ENCODE assay signal across 13 mouse cellular contexts in genomic region chr19:21805305-21805704, GRCm38 (mm10). TPM values are rescaled to one million over a fixed set of nuclear protein-coding genes. Genes with fewer than 3 reads are reported as not detected.
DNase-seq lines count a peak whose midpoint lies in the region; ATAC-seq and TF ChIP-seq lines count a peak whose summit lies in the region.
"Had no signal": no experiment of that assay in that cellular context is flagged by ENCODE, and none has a peak within 500 bp of the region (broad histone marks: within the 10 kb centered on the region; RNA-seq: fewer than 3 reads in every experiment).

No protein-coding gene starts in this region.

- H3K4me3 ChIP-seq in heart, postnatal 0 days (ENCODE audit: low read depth, low read length), result no peak overlapping the region
- no peak overlapping the region for H3K4me3 ChIP-seq in stomach, embryonic 16.5 days (replicated peaks; ENCODE audit: low read length)
- H3K4me3 ChIP-seq in midbrain, embryonic 14.5 days (replicated peaks; ENCODE audit: low read depth, low read length), result no peak overlapping the region
- H3K4me3 ChIP-seq: erythroblast, embryonic 14.5 days; lung, embryonic 15.5 days had no signal

- no peak for TF ChIP-seq CTCF in heart, postnatal 0 days (IDR thresholded peaks at IDR 0.05; ENCODE audit: low read depth)

- WGBS in heart, postnatal 0 days, result 56% methylated on average over 3 of the region's 3 CpGs
- 54% methylated on average over 3 of the region's 3 CpGs for WGBS in stomach, embryonic 16.5 days
- 92% methylated on average over 3 of the region's 3 CpGs for WGBS in midbrain, embryonic 14.5 days

- intact Hi-C loops in heart, postnatal 36 days (cut with DNase I), result loop anchor here (1.0 to 2.0 kb wide), 2 partner anchors 77 to 138 kb away; no protein-coding TSS in a partner anchor

- no peak for DNase-seq in heart, postnatal 0 days (ENCODE audit: low spot score)
- no peak for DNase-seq in heart, postnatal 36 days
- peak; percentile 79 for DNase-seq in right cerebral cortex, adult 18-20 months
- DNase-seq in right cerebral cortex, postnatal 10 days (ENCODE audit: low spot score in 2 of 2), result no peak
- DNase-seq in cerebellum, postnatal 36 days, result peak; percentile 42 to 65
- no peak for DNase-seq in spleen, postnatal 4 days (ENCODE audit: low spot score in 2 of 2)
- no peak for DNase-seq in midbrain, embryonic 14.5 days
- DNase-seq: thymus, adult 18-20 months had no signal

- peak; percentile 36; the same call in 1 of the 2 replicates for ATAC-seq in heart, postnatal 0 days (ENCODE audit: insufficient read depth, low read depth)
- peak; percentile 64 for ATAC-seq in stomach, embryonic 16.5 days (ENCODE audit: insufficient read depth, low FRiP score)
- ATAC-seq in midbrain, embryonic 14.5 days (ENCODE audit: low FRiP score, low TSS enrichment), result no peak
- ATAC-seq: hindbrain, postnatal 0 days had no signal

- no peak for TF ChIP-seq EP300 in heart, postnatal 0 days (IDR thresholded peaks at IDR 0.05; ENCODE audit: low read depth)

- H3K4me2 ChIP-seq in heart, postnatal 0 days (ENCODE audit: low read depth, low read length), result no peak overlapping the region
- H3K4me2 ChIP-seq in stomach, embryonic 16.5 days (ENCODE audit: low read depth, low read length), result no peak overlapping the region
- H3K4me2 ChIP-seq in midbrain, embryonic 14.5 days (ENCODE audit: low read length), result no peak overlapping the region
- H3K4me2 ChIP-seq: lung, embryonic 15.5 days had no signal

- no peaks in the 10 kb centered on the region for H3K27me3 ChIP-seq in heart, postnatal 0 days (ENCODE audit: control insufficient read depth, insufficient read depth, low read length)
- H3K27me3 ChIP-seq in stomach, embryonic 16.5 days (ENCODE audit: control insufficient read depth, insufficient read depth, low read length), result no peaks in the 10 kb centered on the region
- H3K27me3 ChIP-seq in midbrain, embryonic 14.5 days (ENCODE audit: control insufficient read depth, insufficient read depth, low read length), result no peaks in the 10 kb centered on the region
- H3K27me3 ChIP-seq: CH12.LX; lung, embryonic 15.5 days had no signal

- H3K36me3 ChIP-seq in heart, postnatal 0 days (replicated peaks; ENCODE audit: control insufficient read depth, insufficient read depth, low read length), result peaks cover 94% of the 10 kb centered on the region
- H3K36me3 ChIP-seq in stomach, embryonic 16.5 days (ENCODE audit: control insufficient read depth, insufficient read depth, low read length), result peaks cover 15% of the 10 kb centered on the region
- peaks cover 89% of the 10 kb centered on the region for H3K36me3 ChIP-seq in midbrain, embryonic 14.5 days (ENCODE audit: control insufficient read depth, insufficient read depth, low read length)

- no peaks in the 10 kb centered on the region for H3K4me1 ChIP-seq in heart, postnatal 0 days (ENCODE audit: control insufficient read depth, insufficient read depth)
- no peaks in the 10 kb centered on the region for H3K4me1 ChIP-seq in stomach, embryonic 16.5 days (ENCODE audit: control insufficient read depth, insufficient read depth, low read length)
- no peaks in the 10 kb centered on the region; the same call in 1 of the 2 replicates for H3K4me1 ChIP-seq in midbrain, embryonic 14.5 days (ENCODE audit: control insufficient read depth, insufficient read depth, low read length)
- H3K4me1 ChIP-seq: lung, embryonic 15.5 days had no signal

- H3K27ac ChIP-seq in heart, postnatal 0 days (ENCODE audit: low read depth), result no peak overlapping the region
- H3K27ac ChIP-seq in stomach, embryonic 16.5 days (ENCODE audit: low read length), result no peak overlapping the region
- H3K27ac ChIP-seq in midbrain, embryonic 14.5 days (replicated peaks; ENCODE audit: low read depth, low read length), result no peak overlapping the region
- H3K27ac ChIP-seq: hindbrain, postnatal 0 days had no signal

- no peak overlapping the region for H3K9ac ChIP-seq in heart, postnatal 0 days (replicated peaks; ENCODE audit: low read depth, low read length)
- no peak overlapping the region for H3K9ac ChIP-seq in stomach, embryonic 16.5 days (ENCODE audit: low read length)
- no peak overlapping the region for H3K9ac ChIP-seq in midbrain, embryonic 14.5 days (replicated peaks; ENCODE audit: low read length)
- H3K9ac ChIP-seq: lung, embryonic 15.5 days had no signal

- H3K9me3 ChIP-seq in heart, postnatal 0 days (replicated peaks; ENCODE audit: control insufficient read depth, low read length), result no peaks in the 10 kb centered on the region
- H3K9me3 ChIP-seq in stomach, embryonic 16.5 days (replicated peaks; ENCODE audit: control insufficient read depth, low read length), result no peaks in the 10 kb centered on the region
- H3K9me3 ChIP-seq in midbrain, embryonic 14.5 days (ENCODE audit: control insufficient read depth, low read length), result no peaks in the 10 kb centered on the region
- H3K9me3 ChIP-seq: lung, embryonic 15.5 days had no signal

RNA-seq across cellular contexts. Expression of gene Cemip2, which starts 27.2 kb away (rescaled TPM):
- total RNA-seq in heart, postnatal 0 days (2014; rRNA removed; ENCODE audit: low replicate concordance), result 55.8 and 58.8 TPM in 2 replicates
- polyA plus RNA-seq in heart, postnatal 0 days (2015; fragmentation: Nextera tagmentation; extraction: Ambion mirVana), result 19.1 and 20.2 TPM in 2 replicates
- 10 to 100 TPM; 12.2 to 14.0 TPM for total RNA-seq in heart, postnatal 36 days (2021)
- 11.7 and 13.0 TPM in 2 replicates for polyA plus RNA-seq in stomach, embryonic 16.5 days (2015; fragmentation: Nextera tagmentation; extraction: Ambion mirVana)
- 32.5 and 53.9 TPM in 2 replicates for polyA plus RNA-seq in midbrain, embryonic 14.5 days (2014; fragmentation: Nextera tagmentation; extraction: Ambion mirVana)

Comparison
In these comparisons a context has a peak if more than half of its experiments do, and no peak if none do; other contexts are left out.
1. DNase-seq: peak in right cerebral cortex, adult 18-20 months (single experiment) and cerebellum, postnatal 36 days (2 of 2); none in heart, postnatal 0 days (single experiment), heart, postnatal 36 days (0 of 2), right cerebral cortex, postnatal 10 days (0 of 2), spleen, postnatal 4 days (0 of 2) and midbrain, embryonic 14.5 days (single experiment).